Mouse (Mus musculus): ENCODE measurements around the gene Plcd4. TPM values are rescaled to one million over a fixed set of nuclear protein-coding genes. Genes with fewer than 3 reads are reported as not detected.

Plcd4 gene
- 0.41 TPM in 1 of 2 replicates, not detected in the other for total RNA-seq (2023)

DNA sequence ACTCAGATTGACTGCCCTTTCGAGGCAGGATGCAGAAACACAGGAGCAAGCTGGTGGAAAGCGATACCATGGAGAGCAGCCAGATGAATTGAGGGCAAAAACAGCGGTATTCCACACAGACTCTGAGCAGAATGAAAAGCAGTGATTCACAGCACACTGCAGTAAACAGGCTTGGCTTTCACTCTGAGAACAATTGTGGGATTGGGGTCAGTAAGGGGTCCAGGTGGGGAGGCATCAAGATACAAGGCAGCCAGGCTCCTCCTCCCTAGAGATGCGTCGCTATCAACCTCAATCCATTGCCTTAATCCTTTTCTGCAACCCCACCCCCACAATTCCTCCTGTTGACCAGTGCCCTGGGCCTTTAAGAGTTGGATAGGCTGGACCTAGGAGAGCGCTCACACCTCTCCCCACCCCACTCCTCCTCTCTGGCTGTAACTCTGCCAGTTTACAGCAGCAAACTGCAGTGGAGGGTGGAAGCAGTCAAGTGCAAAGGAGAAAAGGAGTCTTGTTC lies at the start of gene Plcd4:
TSS of gene Plcd4 (plus strand) at position 438 of the 511 bp plus-strand sequence.

DNA sequence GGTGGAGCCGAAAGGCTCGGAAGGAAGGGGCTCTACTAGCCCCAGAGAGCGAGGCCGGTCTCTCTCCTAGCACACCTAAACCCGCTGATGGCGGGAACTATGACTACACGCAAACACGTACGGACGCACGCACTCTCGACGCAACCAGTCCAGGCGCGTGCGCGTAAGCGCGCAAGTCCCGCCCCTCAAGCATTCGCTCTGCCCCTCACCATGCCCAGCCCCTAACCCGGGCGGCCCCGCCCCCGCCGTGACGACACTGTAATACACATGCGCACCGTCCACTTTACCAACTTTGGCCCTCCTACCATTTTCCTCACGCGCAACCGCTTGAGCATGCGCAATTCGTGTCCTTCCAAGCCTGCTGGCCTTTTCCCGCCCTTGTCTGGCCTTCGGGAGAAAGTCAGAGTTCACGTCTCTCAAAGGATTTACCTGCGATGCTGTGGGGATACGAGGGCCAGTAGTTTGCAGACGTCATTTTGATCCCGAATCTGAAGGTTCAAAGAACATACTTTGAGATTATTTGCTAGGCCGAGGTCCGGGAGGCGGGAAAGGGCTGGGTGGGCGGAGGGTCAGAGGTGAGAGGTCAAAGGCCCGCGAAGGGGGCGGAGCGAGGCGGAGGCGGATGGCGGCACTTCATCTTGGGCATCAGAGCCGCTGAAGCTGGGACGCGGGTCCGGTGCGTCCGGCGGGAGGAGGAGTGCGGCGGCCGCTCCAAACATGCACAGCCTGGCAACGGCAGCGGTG lies 36.8 kb upstream of the Plcd4 start, which contains the start of gene Cnot9:
TSS of gene Cnot9 (plus strand) at position 338 of the 744 bp plus-strand sequence.

DNA sequence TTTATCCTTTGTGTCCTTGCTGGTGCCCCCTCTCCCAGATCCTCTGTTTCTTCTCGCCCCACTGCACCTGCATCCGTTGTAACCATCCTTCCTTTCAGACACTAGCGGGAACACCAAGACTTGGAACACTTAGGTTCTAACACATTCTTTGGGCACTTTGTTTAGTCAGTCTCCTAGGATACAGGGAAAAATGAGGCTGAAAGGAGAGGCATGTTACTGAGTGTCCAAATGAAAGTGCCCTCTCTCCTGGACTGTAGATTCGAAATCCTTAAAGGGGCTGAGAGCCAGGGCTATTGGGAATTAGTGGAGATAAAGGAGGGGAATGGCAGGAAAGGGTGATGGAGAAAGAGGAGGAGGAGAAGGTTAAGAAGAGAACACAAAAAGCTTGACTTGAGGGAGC lies 1.5 kb downstream of the Plcd4 start, which contains the start of gene Usp37:
TSS of gene Usp37 (minus strand) at position 101 of the 400 bp plus-strand sequence.

DNA sequence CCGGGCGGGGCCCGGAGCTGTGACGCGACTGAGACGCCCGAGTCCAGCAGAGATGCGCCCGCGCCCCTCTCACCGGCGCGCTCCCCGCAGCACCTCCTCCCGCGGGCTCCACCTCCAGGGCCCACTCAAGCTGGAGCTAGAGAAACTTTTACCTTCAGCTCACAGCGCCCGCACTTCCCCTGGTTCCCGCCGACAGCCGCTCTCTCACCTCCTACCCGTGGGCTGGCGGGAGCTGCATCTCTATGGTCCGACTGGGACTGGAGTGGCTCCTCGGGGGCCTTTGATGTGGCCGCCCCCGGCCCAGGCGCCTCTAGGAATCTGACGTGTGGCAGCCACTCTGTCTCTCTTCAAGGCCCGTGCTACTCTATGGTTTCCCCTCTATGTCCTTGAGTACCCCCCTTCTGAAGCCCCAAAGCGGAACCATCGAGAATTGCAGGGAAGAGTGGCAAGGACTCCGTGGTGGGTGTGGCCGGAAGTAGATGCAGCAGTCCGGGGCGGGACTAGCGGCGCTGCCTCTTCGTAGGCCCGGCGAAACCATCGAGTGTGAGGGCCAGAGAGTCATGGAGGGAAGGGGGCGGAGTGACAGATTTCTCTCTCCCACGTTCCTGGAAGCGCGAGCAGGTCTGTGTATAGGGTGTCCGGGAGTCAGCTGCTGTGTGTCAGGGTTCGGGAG lies 45.2 kb downstream of the Plcd4 start, which contains the start of the genes Zfp142 and Bcs1l:
TSS of gene Zfp142 (minus strand) at position 474 of the 673 bp plus-strand sequence.
TSS of gene Bcs1l (plus strand) at position 517 of the 673 bp plus-strand sequence.

DNA sequence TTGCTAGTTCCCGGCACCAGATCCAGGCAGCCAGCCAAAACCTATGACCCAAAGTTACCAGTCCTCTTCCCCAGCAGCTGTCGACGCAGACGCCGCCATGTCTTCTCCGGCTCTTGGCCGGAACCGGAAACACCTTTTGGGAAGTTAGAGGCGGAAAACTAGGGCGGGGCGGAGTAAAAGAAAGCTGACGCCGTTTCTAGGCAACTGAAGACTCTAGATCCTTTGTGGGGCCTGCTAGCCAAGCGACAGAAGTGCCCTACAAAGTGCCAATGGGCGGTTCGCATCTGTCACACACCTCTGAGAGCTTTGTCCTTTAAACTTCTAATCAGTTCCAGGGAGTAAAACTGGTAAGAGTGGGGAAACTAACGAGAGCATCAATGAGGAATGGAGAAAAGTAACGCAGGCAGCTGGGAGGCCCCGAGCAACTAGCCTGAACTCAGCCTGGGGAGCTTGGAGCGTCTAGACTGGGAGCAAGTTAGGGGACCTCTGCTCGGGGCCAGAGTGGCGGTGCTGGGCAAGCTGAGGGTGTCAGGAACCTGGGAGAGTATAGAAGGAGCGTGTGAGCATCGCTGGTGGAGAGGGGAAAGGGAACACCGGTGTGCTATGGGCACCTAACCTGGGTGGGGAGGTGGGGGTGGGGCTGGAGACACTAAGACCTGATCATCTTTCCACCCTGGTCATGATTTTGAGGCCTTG lies 58.7 kb downstream of the Plcd4 start, which contains the start of the genes Rnf25 and Stk36:
TSS of gene Rnf25 (minus strand) at position 131 of the 696 bp plus-strand sequence.
TSS of gene Stk36 (plus strand) at position 179 of the 696 bp plus-strand sequence.

Other genes with a start within 250 kb of the Plcd4 start
- 22.5 and 25.0 TPM in 2 replicates for gene Tmbim1, start 237.3 kb upstream of the Plcd4 start, total RNA-seq (2023)
- not detected in 2 replicates for gene Catip, start 180.8 kb upstream of the Plcd4 start, total RNA-seq (2023)
- gene Slc11a1, start 167.7 kb upstream of the Plcd4 start, total RNA-seq (2023), result 247 and 304 TPM in 2 replicates
- gene Ctdsp1, start 151.4 kb upstream of the Plcd4 start, total RNA-seq (2023), result 141 and 163 TPM in 2 replicates
- gene Vil1, start 133.5 kb upstream of the Plcd4 start, total RNA-seq (2023), result 0.88 TPM in 1 of 2 replicates, not detected in the other
- 22.2 and 23.0 TPM in 2 replicates for gene Cnot9, start 36.8 kb upstream of the Plcd4 start, total RNA-seq (2023)
- 19.3 and 22.6 TPM in 2 replicates for gene Usp37, start 1.4 kb downstream of the Plcd4 start, total RNA-seq (2023)
- gene Zfp142, start 45.4 kb downstream of the Plcd4 start, total RNA-seq (2023), result 22.9 and 26.7 TPM in 2 replicates
- gene Bcs1l, start 45.4 kb downstream of the Plcd4 start, total RNA-seq (2023), result 5.9 and 7.7 TPM in 2 replicates
- gene Rnf25, start 58.5 kb downstream of the Plcd4 start, total RNA-seq (2023), result 42.8 and 46.0 TPM in 2 replicates
- gene Stk36, start 58.6 kb downstream of the Plcd4 start, total RNA-seq (2023), result 2.0 and 2.9 TPM in 2 replicates
- gene Ttll4, start 118.9 kb downstream of the Plcd4 start, total RNA-seq (2023), result 9.4 and 11.9 TPM in 2 replicates
- gene Cyp27a1, start 170.7 kb downstream of the Plcd4 start, total RNA-seq (2023), result 20.6 and 24.9 TPM in 2 replicates
- not detected in 2 replicates for gene Prkag3, start 206.3 kb downstream of the Plcd4 start, total RNA-seq (2023)
- 0.48 and 0.88 TPM in 2 replicates for gene Wnt6, start 229.0 kb downstream of the Plcd4 start, total RNA-seq (2023)
- gene Wnt10a, start 248.6 kb downstream of the Plcd4 start, total RNA-seq (2023), result not detected in 2 replicates